Mouse (Mus musculus) limb, embryonic 13.5 days (tissue): ENCODE results near the gene Fam24a. TPM values are rescaled to one million over a fixed set of nuclear protein-coding genes. Genes with fewer than 3 reads are reported as not detected.

Source experiments
- ATAC-seq: fragments of 200-750 bp; cut with Nextera tagmentation; 2 replicates; pipeline ENCODE4 v1.8.0; 2017; ENCODE audit warnings: low read depth, moderate number of reproducible peaks, moderate TSS enrichment; ENCODE audit not compliant: low FRiP score
- H3K27ac ChIP-seq: fragments of 300-500 bp; sonication (generic); 2 replicates; pipeline ENCODE4 v1.5.1; 2015; ENCODE audit warnings: inconsistent platforms, mild to moderate bottlenecking, moderate library complexity
- H3K27me3 ChIP-seq: fragments of 300-500 bp; sonication (generic); 2 replicates; pipeline ENCODE4 v1.6.1; 2015; ENCODE audit warnings: mild to moderate bottlenecking, inconsistent platforms
- H3K36me3 ChIP-seq: fragments of 300-500 bp; sonication (generic); 2 replicates; pipeline ENCODE4 v1.6.1; 2015; ENCODE audit warnings: inconsistent platforms, mild to moderate bottlenecking, moderate library complexity
- H3K4me1 ChIP-seq: fragments of 300-500 bp; sonication (generic); 2 replicates; pipeline ENCODE4 v1.6.1; 2015; ENCODE audit warnings: inconsistent platforms
- H3K4me2 ChIP-seq: fragments of 300-500 bp; sonication (generic); replicated peaks from 2 replicates; pipeline ENCODE4 v1.6.1; 2015; ENCODE audit warnings: inconsistent platforms, mild to moderate bottlenecking, moderate library complexity
- H3K4me3 ChIP-seq: fragments of 300-500 bp; sonication (generic); 2 replicates; pipeline ENCODE4 v1.5.1; 2015; ENCODE audit warnings: moderate library complexity, mild to moderate bottlenecking, inconsistent platforms
- H3K9ac ChIP-seq: fragments of 300-500 bp; sonication (generic); 2 replicates; pipeline ENCODE4 v1.6.1; 2015; ENCODE audit warnings: mild to moderate bottlenecking, inconsistent platforms
- H3K9me3 ChIP-seq: fragments of 300-500 bp; sonication (generic); 2 replicates; pipeline ENCODE4 v1.6.1; 2016; ENCODE audit warnings: inconsistent platforms
- WGBS: fragments of 180-500 bp; shearing (Covaris S2); methylation state at CpG from one replicate; pipeline ENCODE4 v1.1.7; 2015; 5-methylcytosine and 5-hydroxymethylcytosine counted together
- polyA plus RNA-seq: library from polyadenylated mRNA; unstranded; fragments of >200 nt; fragmentation: Nextera tagmentation; extraction: Ambion mirVana; gene quantifications from 2 replicates; pipeline ENCODE4 v1.2.1, GENCODE M21; 2015

The Fam24a gene
- not detected in 2 replicates for polyA plus RNA-seq

GRCm38 (mm10) chr7:131333564-131333963, at the start of gene Fam24a:
Fam24a (plus strand) TSS chr7:131333864.
- no peaks in the 10 kb centered on the region for H3K4me1 ChIP-seq
- H3K9me3 ChIP-seq: no peaks in the 10 kb centered on the region
- no peak within 1 kb of the TSS for H3K9ac ChIP-seq
- no peaks in the 10 kb centered on the region for H3K27me3 ChIP-seq
- no peak within 1 kb of the TSS for H3K4me3 ChIP-seq
- WGBS: 58% methylated on average over 1 of the region's 1 CpGs
- no peaks in the 10 kb centered on the region for H3K36me3 ChIP-seq
- H3K4me2 ChIP-seq: no peak within 1 kb of the TSS
- ATAC-seq: no peak
- no peak within 1 kb of the TSS for H3K27ac ChIP-seq

GRCm38 (mm10) chr7:131297151-131297550, 36.5 kb upstream of the Fam24a start:
- Histone ChIP-seq H3K9ac (no peak overlapping the region), H3K4me3 (no peak overlapping the region), H3K27me3 (no peaks in the 10 kb centered on the region), H3K27ac (no peak overlapping the region), H3K4me2 (no peak overlapping the region), H3K9me3 (no peaks in the 10 kb centered on the region), H3K36me3 (no peaks in the 10 kb centered on the region), H3K4me1 (no peaks in the 10 kb centered on the region)
- WGBS: 77% methylated on average over 8 of the region's 8 CpGs
- no peak for ATAC-seq

DNA sequence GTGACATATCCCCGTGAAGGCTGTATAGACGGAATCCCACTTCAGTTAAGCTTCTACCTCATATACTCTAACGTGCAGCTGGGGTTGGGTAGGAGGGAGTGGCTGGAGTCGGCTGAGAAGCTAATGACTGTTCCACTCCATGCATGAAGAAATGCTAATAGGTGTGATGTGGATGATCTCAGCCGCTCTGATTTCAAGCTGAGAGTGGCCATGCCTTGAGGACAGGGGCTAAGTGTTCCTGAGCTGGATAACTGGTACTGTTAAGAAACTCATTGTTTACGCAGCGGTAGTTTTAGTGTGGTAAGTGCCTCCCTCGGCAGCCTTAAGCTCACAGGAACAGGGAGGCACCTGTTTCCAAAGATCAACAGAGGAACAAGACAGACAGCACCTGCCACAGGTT, 30.3 kb upstream of the Fam24a start:
- H3K27ac ChIP-seq: no peak overlapping the region
- no peaks in the 10 kb centered on the region for H3K9me3 ChIP-seq
- H3K36me3 ChIP-seq: no peaks in the 10 kb centered on the region
- H3K9ac ChIP-seq: no peak overlapping the region
- no peak overlapping the region for H3K4me3 ChIP-seq
- no peak for ATAC-seq
- H3K27me3 ChIP-seq: no peaks in the 10 kb centered on the region
- 71% methylated on average over 8 of the region's 8 CpGs for WGBS
- H3K4me2 ChIP-seq: no peak overlapping the region
- H3K4me1 ChIP-seq: no peaks in the 10 kb centered on the region

DNA sequence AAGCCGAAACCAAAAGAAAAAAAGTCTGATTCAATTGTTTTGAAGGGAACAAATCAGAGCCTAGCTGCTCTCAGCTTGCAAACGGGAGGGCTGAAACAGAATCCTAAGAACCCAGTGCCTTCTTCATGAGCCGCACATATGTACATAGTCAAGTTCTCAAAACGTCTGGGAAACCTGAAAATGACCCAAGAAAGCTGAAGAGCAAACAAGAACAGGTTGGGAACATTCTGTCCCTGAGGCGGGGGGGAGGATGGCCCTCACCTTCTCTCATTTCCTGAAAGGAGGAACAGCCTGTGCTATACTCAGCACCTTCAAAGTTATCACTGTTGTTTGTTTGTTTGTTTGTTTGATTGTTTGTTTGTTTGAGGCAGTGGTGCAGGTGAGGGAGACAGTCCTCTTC, 26.9 kb upstream of the Fam24a start:
- Histone ChIP-seq H3K4me3 (no peak overlapping the region), H3K4me1 (no peaks in the 10 kb centered on the region), H3K27me3 (no peaks in the 10 kb centered on the region), H3K27ac (no peak overlapping the region), H3K9me3 (no peaks in the 10 kb centered on the region), H3K9ac (no peak overlapping the region), H3K4me2 (no peak overlapping the region), H3K36me3 (no peaks in the 10 kb centered on the region)
- ATAC-seq: no peak
- 77% methylated on average over 5 of the region's 5 CpGs for WGBS

- 70% methylated on average over 7 of the region's 7 CpGs for WGBS
- Histone ChIP-seq H3K27ac (no peak overlapping the region), H3K27me3 (no peaks in the 10 kb centered on the region), H3K9ac (no peak overlapping the region), H3K4me2 (no peak overlapping the region), H3K36me3 (no peaks in the 10 kb centered on the region), H3K9me3 (no peaks in the 10 kb centered on the region), H3K4me1 (no peaks in the 10 kb centered on the region), H3K4me3 (no peak overlapping the region)
- ATAC-seq: no peak
Measured at GRCm38 (mm10) chr7:131314493-131314892, 19.2 kb upstream of the Fam24a start.

GRCm38 (mm10) chr7:131317587-131317986, 16.1 kb upstream of the Fam24a start:
- no peaks in the 10 kb centered on the region for H3K27me3 ChIP-seq
- H3K27ac ChIP-seq: no peak overlapping the region
- no peak overlapping the region for H3K4me2 ChIP-seq
- H3K9ac ChIP-seq: no peak overlapping the region
- no peaks in the 10 kb centered on the region for H3K36me3 ChIP-seq
- no peak overlapping the region for H3K4me3 ChIP-seq
- no peaks in the 10 kb centered on the region for H3K4me1 ChIP-seq
- ATAC-seq: no peak
- H3K9me3 ChIP-seq: no peaks in the 10 kb centered on the region
- 65% methylated on average over 12 of the region's 12 CpGs for WGBS

DNA sequence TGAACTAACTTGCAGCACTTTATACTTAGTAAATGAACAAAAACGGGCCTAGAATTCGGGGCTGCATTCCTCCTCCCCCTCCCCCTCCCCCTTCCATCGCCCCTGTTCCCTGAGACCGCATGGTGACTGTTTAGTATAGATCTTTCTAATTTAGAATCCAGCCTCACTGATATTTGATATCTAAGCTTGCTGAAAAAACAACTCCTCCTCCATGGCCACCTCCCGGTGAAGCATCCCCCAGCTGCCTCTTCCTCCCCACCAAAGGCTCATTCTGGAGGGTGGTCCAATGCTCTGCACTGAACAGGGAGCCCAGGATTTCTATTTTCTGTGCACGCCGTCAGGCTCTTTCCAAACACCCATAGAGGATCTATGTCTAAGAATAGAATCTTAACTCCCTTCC, 15.3 kb upstream of the Fam24a start:
- Histone ChIP-seq H3K27me3 (no peaks in the 10 kb centered on the region), H3K4me2 (no peak overlapping the region), H3K27ac (no peak overlapping the region), H3K9ac (no peak overlapping the region), H3K36me3 (no peaks in the 10 kb centered on the region), H3K9me3 (no peaks in the 10 kb centered on the region), H3K4me3 (no peak overlapping the region), H3K4me1 (no peaks in the 10 kb centered on the region)
- ATAC-seq: no peak
- WGBS: 69% methylated on average over 5 of the region's 7 CpGs

- 77% methylated on average over 2 of the region's 2 CpGs for WGBS
- Histone ChIP-seq H3K9ac (no peak within 1 kb of the TSS), H3K4me3 (no peak within 1 kb of the TSS), H3K27me3 (no peaks in the 10 kb centered on the region), H3K9me3 (no peaks in the 10 kb centered on the region), H3K4me1 (no peaks in the 10 kb centered on the region), H3K4me2 (no peak within 1 kb of the TSS), H3K27ac (no peak within 1 kb of the TSS), H3K36me3 (no peaks in the 10 kb centered on the region)
- no peak for ATAC-seq
Measured at GRCm38 (mm10) chr7:131322192-131322591, 11.5 kb upstream of the Fam24a start, which contains the start of gene Cuzd1. Cuzd1 (minus strand) TSS chr7:131322292.

DNA sequence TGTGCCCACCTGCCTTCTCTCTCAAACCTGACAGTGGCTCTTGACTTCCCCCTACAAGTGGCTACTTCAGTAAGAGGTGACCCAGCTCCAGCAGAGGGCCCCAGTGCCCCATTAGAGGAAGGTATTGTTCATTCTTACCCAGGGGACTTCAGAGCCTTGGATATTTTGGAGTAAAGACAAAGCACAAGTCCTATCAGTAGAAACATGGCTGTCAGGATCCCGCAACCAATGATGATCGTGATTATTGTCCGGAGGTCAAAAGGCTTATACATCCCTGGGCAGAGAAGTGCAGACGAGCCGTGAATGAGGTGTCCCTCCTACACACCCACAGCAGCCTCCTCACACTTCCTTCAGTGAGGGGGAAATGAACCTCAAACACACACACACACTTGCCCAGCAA, 6.6 kb upstream of the Fam24a start:
- no peaks in the 10 kb centered on the region for H3K27me3 ChIP-seq
- H3K36me3 ChIP-seq: no peaks in the 10 kb centered on the region
- no peaks in the 10 kb centered on the region for H3K9me3 ChIP-seq
- H3K4me1 ChIP-seq: no peaks in the 10 kb centered on the region
- ATAC-seq: no peak
- WGBS: 83% methylated on average over 5 of the region's 5 CpGs
- H3K4me2 ChIP-seq: no peak overlapping the region
- no peak overlapping the region for H3K27ac ChIP-seq
- no peak overlapping the region for H3K9ac ChIP-seq
- no peak overlapping the region for H3K4me3 ChIP-seq

DNA sequence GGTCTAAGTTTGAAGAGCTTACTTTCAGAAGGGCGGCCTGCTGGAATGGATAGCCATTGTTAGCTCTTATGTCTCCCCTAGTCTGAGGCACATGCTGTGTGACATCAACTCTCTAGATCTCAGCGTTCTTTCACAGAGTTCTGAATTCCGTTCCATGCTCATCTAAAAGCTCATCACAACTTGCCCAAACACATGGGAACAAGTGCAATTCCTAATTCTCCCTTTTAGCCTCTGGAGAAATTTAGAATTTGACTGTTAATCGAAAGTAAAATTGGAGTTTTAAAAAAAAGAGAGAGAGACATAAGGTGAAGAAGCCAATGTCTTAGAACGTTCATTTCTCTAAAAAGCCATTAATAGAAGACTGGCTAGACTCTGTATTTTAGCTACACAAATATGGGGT, 4.2 kb upstream of the Fam24a start, which contains the start of gene Fam24b:
Gene Fam24b (minus strand): TSS at position 101 of the 400 bp plus-strand sequence.
- Histone ChIP-seq H3K9ac (no peak within 1 kb of the TSS), H3K4me2 (no peak within 1 kb of the TSS), H3K9me3 (no peaks in the 10 kb centered on the region), H3K4me3 (no peak within 1 kb of the TSS), H3K27ac (no peak within 1 kb of the TSS), H3K36me3 (no peaks in the 10 kb centered on the region), H3K27me3 (no peaks in the 10 kb centered on the region), H3K4me1 (no peaks in the 10 kb centered on the region)
- no peak for ATAC-seq
- 91% methylated on average over 5 of the region's 5 CpGs for WGBS

- Histone ChIP-seq H3K27me3 (no peaks in the 10 kb centered on the region), H3K4me3 (no peak overlapping the region), H3K4me2 (no peak overlapping the region), H3K36me3 (no peaks in the 10 kb centered on the region), H3K9ac (no peak overlapping the region), H3K9me3 (no peaks in the 10 kb centered on the region), H3K27ac (no peak overlapping the region), H3K4me1 (no peaks in the 10 kb centered on the region)
- no peak for ATAC-seq
- WGBS: 68% methylated on average over 2 of the region's 2 CpGs
Measured at GRCm38 (mm10) chr7:131331688-131332087, 2.0 kb upstream of the Fam24a start.

DNA sequence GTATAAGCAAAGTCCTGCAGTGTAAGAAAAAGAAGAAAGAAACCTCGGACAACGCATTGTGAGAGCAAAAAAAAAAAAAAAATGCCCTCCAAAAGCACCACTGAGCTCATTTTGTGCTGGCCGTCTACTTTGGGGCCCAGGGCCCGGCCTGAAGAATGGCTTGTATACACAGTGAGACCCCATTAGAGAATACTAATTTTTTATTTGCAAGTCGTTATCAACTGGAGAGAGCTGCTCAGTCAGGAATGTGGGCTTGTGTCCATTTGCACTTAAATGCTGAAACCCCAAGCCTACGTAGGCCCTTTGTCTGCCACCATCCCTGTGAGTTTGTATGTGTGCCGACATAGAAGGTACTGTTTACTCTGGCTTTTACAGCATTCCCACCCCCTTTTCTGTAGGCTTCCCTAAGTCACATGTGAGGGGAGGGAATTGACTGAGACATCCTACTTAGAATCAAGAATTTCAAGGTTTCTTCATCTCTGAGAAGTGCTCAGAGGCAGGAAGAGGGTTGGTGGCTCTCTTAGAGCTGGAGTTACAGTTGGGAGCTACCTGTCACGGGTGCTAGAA, 3.9 kb downstream of the Fam24a start:
- Histone ChIP-seq H3K9me3 (no peaks in the 10 kb centered on the region), H3K4me2 (no peak overlapping the region), H3K4me1 (no peaks in the 10 kb centered on the region), H3K9ac (no peak overlapping the region), H3K36me3 (peaks cover 26% of the 10 kb centered on the region), H3K27me3 (no peaks in the 10 kb centered on the region), H3K4me3 (no peak overlapping the region), H3K27ac (no peak overlapping the region)
- no peak for ATAC-seq
- WGBS: 61% methylated on average over 8 of the region's 8 CpGs

DNA sequence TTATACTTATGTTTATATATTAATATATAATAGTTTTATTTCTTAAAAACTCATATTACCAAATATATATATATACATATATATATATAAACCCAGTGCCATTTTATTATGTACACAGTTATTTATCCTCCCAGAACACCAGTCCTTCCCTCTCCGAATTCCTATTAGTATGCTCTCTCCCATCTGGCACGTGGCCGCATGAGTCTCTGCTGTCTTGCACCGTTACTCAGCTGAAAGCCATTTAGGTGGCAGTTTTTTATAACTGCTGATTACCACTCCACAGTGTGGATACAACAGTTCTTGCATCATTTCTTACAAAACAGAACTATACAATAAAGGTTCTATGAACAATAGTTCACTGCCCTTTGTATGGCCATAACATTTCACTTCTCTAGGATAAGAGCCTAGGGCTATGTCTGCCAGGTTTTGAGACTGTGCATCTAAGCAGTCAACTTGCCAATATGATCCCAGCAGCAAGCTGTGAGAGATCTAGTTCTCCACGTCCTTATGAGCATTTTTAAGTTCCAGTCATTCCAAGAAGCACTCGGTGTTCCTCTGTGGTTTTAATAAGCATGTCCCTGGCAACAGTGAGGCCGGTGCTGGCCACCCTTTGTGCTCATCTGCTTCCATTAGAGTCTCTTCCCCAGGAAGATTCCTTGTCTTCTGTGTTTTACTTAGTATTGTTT, 12.3 kb downstream of the Fam24a start:
- H3K9me3 ChIP-seq: no peaks in the 10 kb centered on the region
- 78% methylated on average over 7 of the region's 7 CpGs for WGBS
- no peak for ATAC-seq
- H3K4me1 ChIP-seq: no peaks in the 10 kb centered on the region
- peaks cover 74% of the 10 kb centered on the region for H3K36me3 ChIP-seq
- H3K4me2 ChIP-seq: no peak overlapping the region
- no peak overlapping the region for H3K27ac ChIP-seq
- no peak overlapping the region for H3K9ac ChIP-seq
- H3K27me3 ChIP-seq: no peaks in the 10 kb centered on the region
- H3K4me3 ChIP-seq: no peak overlapping the region
